Mouse (Mus musculus): Measurements from ENCODE around the gene 1700123O20Rik. TPM values are rescaled to one million over a fixed set of nuclear protein-coding genes. Genes with fewer than 3 reads are reported as not detected.

The 1700123O20Rik gene
- total RNA-seq, 4 experiments from 2014 or later, result 17.9 to 27.8 (median 23.7) TPM

GRCm38 (mm10) chr14:54676290-54676689 is 9.7 kb upstream of the 1700123O20Rik start:
- no peak for DNase-seq (ENCODE audit: low spot score in 2 of 2)

GRCm38 (mm10) chr14:54678657-54679304 is 7.2 kb upstream of the 1700123O20Rik start:
- DNase-seq (ENCODE audit: low spot score in 2 of 2), result no peak

DNA sequence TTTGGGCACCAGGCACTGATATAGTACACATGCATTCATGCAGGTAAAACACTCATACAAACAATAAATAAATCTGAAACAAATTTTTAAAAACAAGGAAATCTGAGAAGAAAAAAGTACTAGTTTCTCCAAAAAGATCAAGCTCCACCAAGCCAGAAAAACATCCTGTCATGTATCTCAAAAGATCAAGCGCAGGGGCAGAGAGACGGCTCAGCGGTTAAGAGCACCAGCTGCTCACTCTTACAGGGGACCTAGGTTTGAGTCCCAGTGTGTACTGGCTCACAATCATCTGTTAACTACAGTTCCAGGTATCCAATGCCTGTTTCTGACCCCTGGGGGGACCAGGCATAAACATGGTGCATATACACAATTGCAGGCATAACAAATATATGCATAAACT is 3.6 kb upstream of the 1700123O20Rik start:
- no peak for DNase-seq (ENCODE audit: low spot score in 2 of 2)

DNA sequence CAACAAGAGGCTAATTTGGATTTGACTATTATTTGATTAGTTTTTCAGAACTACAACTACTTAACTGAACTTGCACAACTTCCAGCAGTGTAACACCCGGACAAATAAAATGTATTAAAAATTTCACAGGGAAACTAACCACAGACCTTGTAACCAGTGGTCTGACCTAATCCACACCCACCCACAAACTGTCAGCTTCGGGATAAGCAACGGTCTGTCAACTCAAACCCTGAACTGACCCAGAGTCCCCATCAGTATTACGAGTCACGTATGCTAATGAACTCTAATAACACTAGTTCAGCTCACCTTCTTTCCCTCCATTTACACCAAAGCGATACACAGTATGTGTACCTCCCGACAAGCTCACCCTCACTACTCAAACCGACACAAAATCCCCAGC is 545 bp upstream of the 1700123O20Rik start:
- DNase-seq (ENCODE audit: low spot score in 2 of 2), result no peak

GRCm38 (mm10) chr14:54686522-54687143 is 617 bp downstream of the 1700123O20Rik start, which contains the start of gene Acin1:
TSS of gene Acin1 (minus strand) at chr14:54686931.
- peak; percentile 100 for DNase-seq (ENCODE audit: low spot score in 2 of 2)

DNA sequence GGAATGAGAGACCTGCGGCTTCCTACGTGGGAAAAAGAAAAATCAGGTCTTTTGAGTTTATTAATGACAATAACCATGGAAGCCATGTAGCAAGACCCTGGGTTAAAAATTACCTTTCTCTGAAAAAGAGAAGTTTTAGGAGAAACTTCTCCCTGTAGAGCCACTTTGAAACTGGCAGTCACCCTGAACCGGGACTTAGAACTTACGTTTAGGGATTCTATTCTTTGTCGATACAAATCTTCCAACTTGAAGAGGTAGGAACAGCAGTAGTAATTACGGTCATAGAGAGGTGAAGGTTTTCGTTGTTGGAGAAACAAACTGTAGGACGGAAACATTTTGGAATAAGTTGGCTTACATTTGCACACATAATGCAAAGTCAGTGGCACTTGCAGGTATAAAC is 1.2 kb downstream of the 1700123O20Rik start:
- DNase-seq (ENCODE audit: low spot score in 2 of 2), result no peak

GRCm38 (mm10) chr14:54695042-54695441 is 9.0 kb downstream of the 1700123O20Rik start:
- no peak for DNase-seq (ENCODE audit: low spot score in 2 of 2)

- DNase-seq (ENCODE audit: low spot score in 2 of 2), result no peak
These were observed 10.7 kb downstream of the 1700123O20Rik start for GRCm38 (mm10) chr14:54696752-54697151.

DNA sequence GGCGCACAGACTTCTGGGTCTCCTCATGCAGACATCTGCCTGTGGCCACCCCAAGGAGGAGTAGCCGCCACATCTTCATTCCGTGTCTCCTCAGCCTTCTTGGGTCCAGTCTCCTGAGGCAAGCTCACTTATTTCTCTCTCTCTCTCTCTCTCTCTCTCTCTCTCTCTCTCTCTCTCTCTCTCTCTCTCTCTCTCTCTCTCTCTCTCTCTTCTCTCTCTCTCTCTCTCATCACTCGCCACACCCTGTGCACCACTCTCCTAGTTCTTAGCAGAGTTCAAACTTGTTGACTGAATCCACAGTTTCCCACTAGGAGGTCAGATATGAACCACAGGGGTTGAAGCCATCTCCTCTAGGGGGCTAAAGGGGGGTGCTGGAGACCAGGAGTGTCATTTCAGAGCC is 12.7 kb downstream of the 1700123O20Rik start, which contains the start of gene Gm29776:
Gene Gm29776, minus strand, starts transcription at position 101 of the 400 bp plus-strand sequence.
- DNase-seq (ENCODE audit: low spot score in 2 of 2), result no peak

- DNase-seq (ENCODE audit: low spot score in 2 of 2), result no peak
These were observed 13.6 kb downstream of the 1700123O20Rik start for GRCm38 (mm10) chr14:54699586-54699985.

DNA sequence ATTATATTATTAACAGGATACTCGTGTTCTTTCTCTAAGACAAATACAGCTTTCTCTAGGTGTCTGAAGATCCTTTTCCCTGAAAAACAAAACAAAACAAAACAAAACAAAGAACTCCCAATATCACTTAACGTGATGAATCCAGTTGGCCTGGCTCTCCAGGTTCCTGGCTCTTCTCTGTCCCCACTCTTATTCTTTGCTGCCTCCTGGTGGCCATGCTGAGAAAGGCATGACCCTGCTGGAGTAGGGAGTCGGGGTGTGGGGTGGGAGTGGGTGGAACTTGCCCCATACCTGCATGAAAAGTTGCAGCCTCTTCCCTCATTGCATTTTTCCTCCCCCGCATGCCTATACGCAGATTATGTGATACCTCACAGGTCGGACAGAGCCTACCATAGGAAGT is 15.3 kb downstream of the 1700123O20Rik start:
- peak in 1 of 2 experiments; percentile 64 for DNase-seq (ENCODE audit: low spot score in 2 of 2)

GRCm38 (mm10) chr14:54703207-54703606 is 17.2 kb downstream of the 1700123O20Rik start:
- no peak for DNase-seq (ENCODE audit: low spot score in 2 of 2)

DNA sequence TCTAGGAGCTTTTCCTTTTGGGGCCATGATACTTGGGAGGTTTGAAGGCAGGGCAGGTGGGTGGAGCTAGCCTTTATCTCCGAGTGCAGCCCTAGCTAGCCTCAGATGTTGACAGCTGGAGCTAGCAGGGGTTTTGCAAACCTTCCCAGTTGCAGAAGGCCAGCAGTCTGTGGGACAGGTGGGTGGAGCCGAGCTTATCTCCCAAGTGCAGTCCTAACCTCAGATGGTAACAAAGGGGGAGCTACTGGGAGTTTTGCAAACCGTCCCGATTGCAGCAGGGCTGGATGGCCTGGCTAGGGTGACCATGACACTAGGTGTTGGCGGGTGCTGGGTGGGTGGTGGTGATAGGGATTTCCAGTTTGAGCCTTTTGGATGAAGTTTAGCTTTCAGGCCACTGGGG is 19.8 kb downstream of the 1700123O20Rik start:
- DNase-seq (ENCODE audit: low spot score in 2 of 2), result no peak

GRCm38 (mm10) chr14:54706589-54707320 is 20.7 kb downstream of the 1700123O20Rik start:
- DNase-seq (ENCODE audit: low spot score in 2 of 2), result no peak

DNA sequence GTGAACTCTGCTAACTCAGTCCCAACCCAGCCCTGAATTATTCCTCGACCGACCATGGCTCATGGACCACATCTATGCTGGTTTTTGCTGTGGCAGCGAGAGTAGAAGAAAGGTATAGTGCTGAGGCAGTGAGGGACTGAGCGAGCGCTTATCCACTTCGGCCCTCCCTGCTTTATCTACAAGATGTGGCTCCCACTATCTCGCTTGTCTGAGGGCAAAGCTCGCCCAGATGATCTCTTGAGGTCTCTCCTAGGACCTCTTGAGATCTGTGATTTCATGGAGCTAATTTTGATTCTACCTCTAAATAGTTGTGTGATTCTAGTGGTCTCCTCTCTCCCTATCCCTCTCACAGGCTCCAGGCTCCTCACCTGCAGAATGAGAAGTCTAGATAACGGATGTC is 23.0 kb downstream of the 1700123O20Rik start:
- DNase-seq (ENCODE audit: low spot score in 2 of 2), result no peak

DNA sequence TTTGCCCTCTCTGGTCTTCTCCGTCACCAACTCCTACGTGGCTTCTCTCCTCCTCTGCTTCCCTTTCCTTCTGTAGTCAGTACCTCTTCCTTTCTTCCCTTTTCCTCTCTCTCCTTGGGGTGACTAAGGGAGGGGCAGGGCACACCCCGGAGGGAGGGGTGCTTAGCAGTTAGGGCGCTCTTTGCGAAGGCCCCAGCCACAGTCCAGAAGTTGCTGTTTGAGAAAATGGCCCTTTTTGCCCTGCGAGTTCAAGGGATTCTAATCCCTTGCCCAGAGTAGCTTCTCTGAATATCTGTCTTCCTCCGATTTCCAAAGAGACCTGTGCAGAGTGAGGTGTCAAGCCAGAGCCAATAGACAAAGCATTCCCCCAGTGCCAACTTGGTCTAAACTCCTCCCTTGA is 26.1 kb downstream of the 1700123O20Rik start, which contains the start of gene Cebpe:
Gene Cebpe, minus strand, starts transcription at position 101 of the 400 bp plus-strand sequence.
- no peak for DNase-seq (ENCODE audit: low spot score in 2 of 2)

- no peak for DNase-seq (ENCODE audit: low spot score in 2 of 2)
These were observed 26.8 kb downstream of the 1700123O20Rik start for GRCm38 (mm10) chr14:54712861-54713260.

DNA sequence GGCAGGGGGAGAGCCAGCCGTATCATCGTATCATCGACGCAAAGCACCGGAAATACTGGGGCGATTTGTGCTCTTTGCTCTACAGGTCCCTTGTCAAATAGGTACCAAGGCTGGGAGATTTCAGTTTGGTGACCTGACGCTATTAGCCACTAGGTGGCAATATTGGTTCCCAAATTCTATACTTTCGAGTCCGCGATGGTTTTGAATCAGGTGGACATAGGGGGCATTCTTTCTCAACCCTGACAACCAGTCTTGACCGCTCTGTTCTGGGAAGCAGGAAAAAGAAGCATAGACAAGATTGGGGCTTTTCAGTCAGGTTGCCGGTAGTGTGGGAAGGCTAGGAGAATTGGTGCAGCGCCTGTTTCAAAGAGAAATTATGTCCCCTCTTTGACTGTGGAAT is 28.1 kb downstream of the 1700123O20Rik start:
- DNase-seq (ENCODE audit: low spot score in 2 of 2), result peak; percentile 60 to 86

DNA sequence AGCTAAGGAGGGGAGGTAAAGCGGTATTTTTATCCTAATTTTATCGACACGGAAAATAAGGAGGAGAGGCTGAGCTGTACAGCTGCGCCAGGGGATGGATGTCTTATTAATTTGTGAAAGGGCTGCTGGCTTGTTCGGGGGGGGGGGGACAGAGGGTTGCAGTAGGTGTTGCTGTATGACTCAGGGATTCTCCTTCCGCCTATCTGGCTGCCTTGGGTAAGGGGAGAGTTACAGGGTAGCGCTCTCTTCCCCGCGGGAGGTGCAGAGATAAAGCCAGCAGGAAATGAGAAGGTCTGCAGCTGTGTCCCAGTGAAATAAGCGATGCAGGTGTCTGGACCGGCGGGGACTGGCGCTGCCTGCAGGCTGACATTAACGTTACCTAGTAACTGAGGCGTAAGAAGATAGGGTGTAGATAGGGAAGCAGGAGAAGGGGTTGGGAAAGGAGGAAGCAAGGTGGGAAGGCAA is 28.6 kb downstream of the 1700123O20Rik start:
- DNase-seq (ENCODE audit: low spot score in 2 of 2), result no peak

DNA sequence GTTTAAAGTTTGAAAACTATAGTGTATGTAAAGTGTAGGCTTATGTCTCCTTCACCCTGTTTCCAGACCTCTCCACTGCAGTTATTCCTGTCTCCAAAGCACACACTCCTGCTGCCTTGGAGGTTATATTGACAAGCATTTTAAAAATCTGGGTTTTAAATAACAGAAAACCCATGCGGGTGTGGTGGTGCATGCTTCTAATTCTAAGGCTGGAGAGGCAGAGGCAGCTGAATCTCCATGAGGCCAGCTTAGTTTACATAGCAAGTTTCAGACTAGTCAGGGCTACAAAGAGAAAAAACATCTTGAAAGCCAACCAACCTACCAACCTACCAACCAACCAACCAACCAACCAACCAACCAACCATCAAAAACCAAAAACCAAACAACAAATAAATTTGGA is 29.4 kb downstream of the 1700123O20Rik start:
- no peak for DNase-seq (ENCODE audit: low spot score in 2 of 2)

- no peak for DNase-seq (ENCODE audit: low spot score in 2 of 2)
These were observed 34.0 kb downstream of the 1700123O20Rik start for GRCm38 (mm10) chr14:54720041-54720440.

All from layer of hippocampus, adult 8-10 months (tissue).